Mouse (Mus musculus) lung, adult 2 months (tissue): ENCODE measurements around the gene Nolc1. TPM values are rescaled to one million over a fixed set of nuclear protein-coding genes. Genes with fewer than 3 reads are reported as not detected.

Experiments
- DNase-seq: peaks from one replicate; pipeline ENCODE4 v3.0.0; 2022
- H3K4me1 ChIP-seq: fragments of 200-500 bp; 2 replicates; pipeline ENCODE4 v1.6.1; 2011; ENCODE audit warnings: low read length; ENCODE audit not compliant: control insufficient read depth, insufficient read depth
- H3K4me3 ChIP-seq: fragments of 200-500 bp; replicated peaks from 2 replicates; pipeline ENCODE3; 2011; ENCODE audit warnings: low read depth, mild to moderate bottlenecking, control low read depth, low read length; ENCODE audit errors: extremely low read depth
- CTCF ChIP-seq: fragments of 200-500 bp; IDR thresholded peaks from 2 replicates; pipeline ENCODE4 v1.5.1; 2011; ENCODE audit warnings: mild to moderate bottlenecking, low read length, control low read depth; ENCODE audit not compliant: insufficient read depth
- POLR2A ChIP-seq: fragments of 200-500 bp; IDR thresholded peaks from 2 replicates; pipeline ENCODE4 v1.6.1; 2011; ENCODE audit warnings: low read depth, mild to moderate bottlenecking, control low read depth, low read length, borderline replicate concordance; ENCODE audit errors: extremely low read depth
- WGBS: fragments of 180-500 bp; shearing (Covaris S2); methylation state at CpG from one replicate; pipeline ENCODE4 v1.1.7; 2018; 5-methylcytosine and 5-hydroxymethylcytosine counted together
- polyA plus RNA-seq: library from polyadenylated mRNA; depleted of rRNA; stranded (reverse); fragments of >200 nt; gene quantifications from 2 replicates; pipeline ENCODE4 v1.2.3, GENCODE M21; 2012

Gene Nolc1
- polyA plus RNA-seq, 1 experiment, result 9.8 TPM

DNA sequence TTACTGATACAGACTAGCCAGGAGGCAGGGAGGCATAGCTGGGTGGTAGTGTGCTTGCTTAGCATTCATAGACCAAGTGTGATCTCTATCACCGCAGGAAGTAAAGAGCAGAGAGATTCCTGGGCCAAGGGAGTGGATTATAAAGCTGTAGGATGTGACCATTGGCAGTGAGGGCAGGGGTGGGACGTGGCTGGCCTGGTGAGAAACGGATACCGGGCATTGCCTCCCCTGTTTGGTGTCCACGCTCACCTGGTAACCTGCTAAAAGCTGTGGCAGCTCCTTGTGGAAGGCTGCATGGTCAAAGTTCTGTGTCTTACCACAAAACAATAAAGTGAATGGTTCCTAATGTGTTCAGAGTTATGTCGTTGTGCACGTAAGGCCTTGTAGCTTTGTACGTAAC lies 9.5 kb downstream of the Nolc1 start:
- no peak for TF ChIP-seq POLR2A
- no peak for TF ChIP-seq CTCF
- DNase-seq, result no peak
- H3K4me3 ChIP-seq, result no peak overlapping the region
- H3K4me1 ChIP-seq, result no peaks in the 10 kb centered on the region
- WGBS, result 93% methylated on average over 8 of the region's 8 CpGs

DNA sequence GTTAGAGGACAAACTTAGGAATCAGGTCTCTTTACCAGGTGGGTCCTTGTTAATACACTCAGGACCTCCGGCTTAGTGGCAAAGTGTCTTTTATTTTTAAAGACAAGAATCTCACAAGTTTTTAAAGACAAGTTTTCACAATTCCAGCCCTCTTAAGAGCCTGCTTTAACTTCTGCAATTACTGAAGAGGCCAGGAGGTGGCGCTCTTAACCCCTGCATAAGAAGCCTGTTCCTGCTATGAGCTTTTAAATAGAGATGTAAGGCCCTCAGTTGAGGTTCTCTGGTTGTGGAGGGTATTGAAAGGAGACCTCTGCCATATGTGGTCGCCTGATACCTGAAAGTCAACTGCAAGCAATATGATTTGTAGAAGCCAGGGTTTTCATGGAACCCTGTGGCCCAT lies 10.7 kb downstream of the Nolc1 start:
- DNase-seq, result peak; percentile 27
- Histone ChIP-seq H3K4me1 (no peaks in the 10 kb centered on the region), H3K4me3 (no peak overlapping the region)
- peak; percentile 17; the same call in 1 of the 2 replicates for TF ChIP-seq CTCF
- TF ChIP-seq POLR2A, result no peak
- WGBS, result 49% methylated on average over 3 of the region's 3 CpGs

GRCm38 (mm10) chr19:46087871-46088270 lies 12.2 kb downstream of the Nolc1 start:
- Histone ChIP-seq H3K4me1 (no peaks in the 10 kb centered on the region), H3K4me3 (no peak overlapping the region)
- DNase-seq, result no peak
- 53% methylated on average over 7 of the region's 7 CpGs for WGBS
- TF ChIP-seq CTCF (no peak), POLR2A (no peak)

DNA sequence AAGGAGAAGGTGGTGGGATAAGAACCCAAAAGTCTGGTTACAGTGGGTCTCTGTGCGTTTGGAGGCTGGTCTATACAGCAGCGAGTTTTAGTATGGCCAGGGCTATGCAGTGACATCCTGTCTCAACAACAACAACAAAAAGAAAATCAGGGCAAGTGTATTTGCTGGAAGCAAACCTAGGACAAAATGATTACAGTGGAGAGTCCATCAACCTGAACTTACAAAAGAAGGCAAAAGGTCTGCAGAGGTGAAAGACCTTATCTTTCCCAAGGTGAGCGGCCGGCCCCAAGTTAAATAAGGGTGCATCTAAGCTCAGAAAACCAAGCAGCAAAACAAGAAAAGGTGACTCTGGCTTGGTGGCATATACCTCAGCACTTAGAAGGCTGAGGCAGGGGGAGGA lies 16.0 kb downstream of the Nolc1 start:
- Histone ChIP-seq H3K4me3 (no peak overlapping the region), H3K4me1 (no peaks in the 10 kb centered on the region)
- WGBS, result 74% methylated on average over 4 of the region's 4 CpGs
- TF ChIP-seq POLR2A (no peak), CTCF (no peak)
- no peak for DNase-seq

- no peaks in the 10 kb centered on the region for H3K4me1 ChIP-seq
- no peak overlapping the region for H3K4me3 ChIP-seq
- no peak for DNase-seq
- TF ChIP-seq CTCF (no peak), POLR2A (no peak)
- WGBS, result 92% methylated on average over 2 of the region's 2 CpGs
Measured at GRCm38 (mm10) chr19:46094144-46094543, 18.5 kb downstream of the Nolc1 start.

GRCm38 (mm10) chr19:46095291-46095690 lies 19.6 kb downstream of the Nolc1 start:
- no peak for DNase-seq
- no peak overlapping the region for H3K4me3 ChIP-seq
- WGBS, result 68% methylated on average over 4 of the region's 4 CpGs
- no peaks in the 10 kb centered on the region for H3K4me1 ChIP-seq
- no peak for TF ChIP-seq CTCF
- no peak for TF ChIP-seq POLR2A

DNA sequence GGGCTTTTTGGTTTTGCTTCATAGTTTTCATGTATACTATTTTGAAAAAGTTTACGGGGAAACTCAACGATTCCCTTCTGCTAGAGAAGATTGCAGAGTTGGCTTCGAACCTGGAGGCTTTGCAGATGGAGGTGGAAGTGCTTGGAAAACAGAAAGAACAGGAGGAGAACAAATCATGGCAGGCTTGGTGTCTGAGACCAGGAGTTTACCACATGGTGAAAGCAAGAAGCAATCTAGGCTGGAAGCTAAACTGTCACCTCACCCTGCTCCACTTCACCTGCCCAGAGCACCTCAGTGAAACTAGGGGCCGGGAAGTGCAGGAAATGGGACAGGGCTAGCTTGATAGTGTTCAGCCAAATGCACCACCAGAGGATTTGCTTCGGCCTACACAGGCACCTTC lies 20.7 kb downstream of the Nolc1 start:
- 82% methylated on average over 5 of the region's 5 CpGs for WGBS
- H3K4me1 ChIP-seq, result no peaks in the 10 kb centered on the region
- no peak for TF ChIP-seq CTCF
- TF ChIP-seq POLR2A, result no peak
- DNase-seq, result no peak
- H3K4me3 ChIP-seq, result no peak overlapping the region

GRCm38 (mm10) chr19:46099561-46099960 lies 23.9 kb downstream of the Nolc1 start:
- 84% methylated on average over 3 of the region's 3 CpGs for WGBS
- no peak overlapping the region for H3K4me3 ChIP-seq
- H3K4me1 ChIP-seq, result no peaks in the 10 kb centered on the region
- no peak for TF ChIP-seq CTCF
- no peak for TF ChIP-seq POLR2A
- DNase-seq, result no peak

GRCm38 (mm10) chr19:46103437-46104186 lies 27.9 kb downstream of the Nolc1 start:
- Histone ChIP-seq H3K4me1 (no peaks in the 10 kb centered on the region), H3K4me3 (no peak overlapping the region)
- 48% methylated on average over 6 of the region's 6 CpGs for WGBS
- TF ChIP-seq POLR2A, result no peak
- TF ChIP-seq CTCF, result no peak
- no peak for DNase-seq

DNA sequence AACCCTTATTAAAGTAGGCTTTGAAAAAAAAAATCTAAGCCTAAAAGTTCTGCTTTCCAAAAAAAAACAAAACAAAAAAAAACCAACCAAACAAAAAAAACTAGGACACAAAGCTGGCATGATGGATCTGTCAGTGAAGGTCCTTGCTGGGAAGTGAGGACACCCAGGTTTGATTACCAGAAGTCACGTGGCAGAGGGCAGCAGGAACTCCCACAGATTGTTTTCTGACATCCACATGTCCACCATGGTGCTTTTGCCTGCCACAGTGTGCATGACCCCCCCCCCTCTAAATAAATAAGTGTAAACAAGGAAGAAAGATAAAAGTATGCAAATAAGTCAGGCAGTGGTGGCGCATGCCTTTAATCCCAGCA lies 28.5 kb downstream of the Nolc1 start:
- H3K4me3 ChIP-seq, result no peak overlapping the region
- H3K4me1 ChIP-seq, result no peaks in the 10 kb centered on the region
- no peak for DNase-seq
- TF ChIP-seq CTCF, result no peak
- TF ChIP-seq POLR2A, result no peak
- 66% methylated on average over 2 of the region's 2 CpGs for WGBS

DNA sequence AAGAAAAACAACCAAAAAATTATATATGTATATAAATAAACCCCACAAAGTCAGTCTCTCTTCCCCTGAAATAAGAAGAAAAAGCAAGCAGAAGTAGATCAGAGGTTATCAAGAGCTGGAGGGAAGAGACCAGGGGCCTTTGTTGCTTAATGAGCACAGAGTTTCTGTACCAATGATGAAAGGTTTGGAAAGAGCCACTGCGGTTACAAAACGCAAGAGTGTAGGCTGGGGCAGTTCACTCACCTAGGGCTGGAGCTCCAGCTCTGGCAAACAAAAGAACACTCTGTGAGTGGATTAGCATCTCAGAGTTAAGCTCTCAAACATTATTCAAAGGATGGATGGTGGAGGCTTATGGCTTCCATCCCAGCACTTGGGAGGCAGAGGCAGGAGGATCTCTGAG lies 34.6 kb downstream of the Nolc1 start:
- WGBS, result 74% methylated on average over 2 of the region's 2 CpGs
- no peak for TF ChIP-seq CTCF
- no peak for TF ChIP-seq POLR2A
- H3K4me3 ChIP-seq, result no peak overlapping the region
- DNase-seq, result no peak
- no peaks in the 10 kb centered on the region for H3K4me1 ChIP-seq
